Mouse (Mus musculus) midbrain, embryonic 14.5 days (tissue): ENCODE data around the gene Top1. TPM values are rescaled to one million over a fixed set of nuclear protein-coding genes. Genes with fewer than 3 reads are reported as not detected.

Experiments
- ATAC-seq: fragments of 200-750 bp; cut with Nextera tagmentation; 2 replicates; pipeline ENCODE4 v1.8.0; 2017; ENCODE audit warnings: moderate number of reproducible peaks, moderate library complexity; ENCODE audit not compliant: low FRiP score, low TSS enrichment
- DNase-seq: peaks from one replicate; pipeline ENCODE4 v3.0.0-alpha.2; 2015
- H3K27ac ChIP-seq: fragments of 300-500 bp; sonication (generic); replicated peaks from 2 replicates; pipeline ENCODE4 v1.5.1; 2014; ENCODE audit warnings: mild to moderate bottlenecking, low read depth, low read length, moderate library complexity
- H3K27me3 ChIP-seq: fragments of 300-500 bp; sonication (generic); 2 replicates; pipeline ENCODE4 v1.6.1; 2014; ENCODE audit warnings: low read length, control low read depth, mixed read lengths; ENCODE audit not compliant: control insufficient read depth, insufficient read depth
- H3K36me3 ChIP-seq: fragments of 300-500 bp; sonication (generic); 2 replicates; pipeline ENCODE4 v1.6.1; 2014; ENCODE audit warnings: low read length, control low read depth; ENCODE audit not compliant: control insufficient read depth, insufficient read depth
- H3K4me1 ChIP-seq: fragments of 300-500 bp; sonication (generic); 2 replicates; pipeline ENCODE4 v1.6.1; 2014; ENCODE audit warnings: mild to moderate bottlenecking, antibody characterized with exemption, low read length, control low read depth; ENCODE audit not compliant: control insufficient read depth, insufficient read depth
- H3K4me2 ChIP-seq: fragments of 300-500 bp; sonication (generic); 2 replicates; pipeline ENCODE4 v1.6.1; 2014; ENCODE audit warnings: mild to moderate bottlenecking, low read length, moderate library complexity
- H3K4me3 ChIP-seq: fragments of 300-500 bp; sonication (generic); replicated peaks from 2 replicates; pipeline ENCODE4 v1.5.1; 2014; ENCODE audit warnings: low read depth, low read length
- H3K9ac ChIP-seq: fragments of 300-500 bp; sonication (generic); replicated peaks from 2 replicates; pipeline ENCODE4 v1.6.1; 2014; ENCODE audit warnings: mild to moderate bottlenecking, low read length, moderate library complexity
- H3K9me3 ChIP-seq: fragments of 300-500 bp; sonication (generic); 2 replicates; pipeline ENCODE4 v1.6.1; 2016; ENCODE audit warnings: low read length, control low read depth, mixed read lengths; ENCODE audit not compliant: control insufficient read depth
- WGBS: fragments of 180-500 bp; shearing (Covaris S2); extraction: QIAGEN DNeasy Blood & Tissue Kit; methylation state at CpG from one replicate; pipeline ENCODE4 v1.1.7; 2014; 5-methylcytosine and 5-hydroxymethylcytosine counted together
- polyA plus RNA-seq: library from polyadenylated mRNA; unstranded; fragments of >200 nt; fragmentation: Nextera tagmentation; extraction: Ambion mirVana; gene quantifications from 2 replicates; pipeline ENCODE4 v1.2.1, GENCODE M21; 2014

The Top1 gene
- polyA plus RNA-seq, 1 experiment from 2014 or later = 83.2 TPM

GRCm38 (mm10) chr2:160739647-160740356, 94.1 kb downstream of the Top1 start:
- no peak for ATAC-seq
- no peak overlapping the region; the same call in 1 of the 2 replicates for H3K27ac ChIP-seq
- no peaks in the 10 kb centered on the region for H3K27me3 ChIP-seq
- peaks cover 38% of the 10 kb centered on the region for H3K36me3 ChIP-seq
- peaks cover 16% of the 10 kb centered on the region for H3K4me1 ChIP-seq
- WGBS = 46% methylated on average over 2 of the region's 2 CpGs
- H3K9ac ChIP-seq = no peak overlapping the region
- H3K4me2 ChIP-seq = no peak overlapping the region
- no peak for DNase-seq
- no peak overlapping the region for H3K4me3 ChIP-seq
- H3K9me3 ChIP-seq = no peaks in the 10 kb centered on the region

- Histone ChIP-seq H3K9me3 (no peaks in the 10 kb centered on the region), H3K4me3 (no peak overlapping the region), H3K4me1 (0 out of 2 replicates have a peak, but pooled peaks cover 13% of the 10 kb centered on the region), H3K27me3 (no peaks in the 10 kb centered on the region), H3K27ac (no peak overlapping the region; the same call in 1 of the 2 replicates), H3K36me3 (peaks cover 38% of the 10 kb centered on the region), H3K9ac (no peak overlapping the region), H3K4me2 (no peak overlapping the region)
- peak; percentile 43; the same call in 1 of the 2 replicates for ATAC-seq
- peak; percentile 11 for DNase-seq
- WGBS = 61% methylated on average over 11 of the region's 11 CpGs
These were observed 95.0 kb downstream of the Top1 start for GRCm38 (mm10) chr2:160740521-160741156.

- DNase-seq (no peak), ATAC-seq (no peak)
- H3K9ac ChIP-seq = no peak overlapping the region
- H3K27me3 ChIP-seq = no peaks in the 10 kb centered on the region
- H3K36me3 ChIP-seq = peaks cover 41% of the 10 kb centered on the region
- H3K4me1 ChIP-seq = 0 out of 2 replicates have a peak, but pooled peaks cover 13% of the 10 kb centered on the region
- H3K9me3 ChIP-seq = no peaks in the 10 kb centered on the region
- H3K27ac ChIP-seq = no peak overlapping the region
- H3K4me2 ChIP-seq = no peak overlapping the region
- 85% methylated on average over 3 of the region's 3 CpGs for WGBS
- no peak overlapping the region for H3K4me3 ChIP-seq
These were observed 95.9 kb downstream of the Top1 start for GRCm38 (mm10) chr2:160741580-160741979.

- Histone ChIP-seq H3K36me3 (peaks cover 43% of the 10 kb centered on the region), H3K27ac (no peak overlapping the region), H3K4me3 (no peak overlapping the region), H3K27me3 (no peaks in the 10 kb centered on the region), H3K9ac (no peak overlapping the region), H3K9me3 (no peaks in the 10 kb centered on the region), H3K4me1 (0 out of 2 replicates have a peak, but pooled peaks cover 13% of the 10 kb centered on the region), H3K4me2 (no peak overlapping the region)
- 82% methylated on average over 1 of the region's 1 CpGs for WGBS
- no peak for DNase-seq
- no peak for ATAC-seq
These were observed 96.5 kb downstream of the Top1 start for GRCm38 (mm10) chr2:160742161-160742609.

GRCm38 (mm10) chr2:160744040-160744822, 98.5 kb downstream of the Top1 start:
- Histone ChIP-seq H3K9ac (no peak overlapping the region), H3K27me3 (no peaks in the 10 kb centered on the region), H3K4me3 (no peak overlapping the region), H3K4me1 (0 out of 2 replicates have a peak, but pooled peaks cover 13% of the 10 kb centered on the region), H3K27ac (no peak overlapping the region), H3K4me2 (no peak overlapping the region), H3K36me3 (peaks cover 47% of the 10 kb centered on the region), H3K9me3 (no peaks in the 10 kb centered on the region)
- ATAC-seq (no peak), DNase-seq (peak; percentile 50)
- WGBS = 95% methylated on average over 7 of the region's 7 CpGs

- DNase-seq = no peak
- Histone ChIP-seq H3K4me3 (no peak overlapping the region), H3K4me2 (no peak overlapping the region), H3K9me3 (no peaks in the 10 kb centered on the region), H3K27ac (no peak overlapping the region), H3K27me3 (no peaks in the 10 kb centered on the region), H3K36me3 (peaks cover 48% of the 10 kb centered on the region), H3K4me1 (0 out of 2 replicates have a peak, but pooled peaks cover 8% of the 10 kb centered on the region), H3K9ac (no peak overlapping the region)
- no peak for ATAC-seq
- WGBS = 94% methylated on average over 5 of the region's 5 CpGs
These were observed 99.1 kb downstream of the Top1 start for GRCm38 (mm10) chr2:160744823-160745210.

GRCm38 (mm10) chr2:160745497-160745896, 99.8 kb downstream of the Top1 start:
- Histone ChIP-seq H3K9ac (no peak overlapping the region), H3K4me2 (no peak overlapping the region), H3K9me3 (no peaks in the 10 kb centered on the region), H3K36me3 (peaks cover 55% of the 10 kb centered on the region), H3K4me1 (0 out of 2 replicates have a peak, but pooled peaks cover 2% of the 10 kb centered on the region), H3K27ac (no peak overlapping the region), H3K4me3 (no peak overlapping the region), H3K27me3 (no peaks in the 10 kb centered on the region)
- ATAC-seq = no peak
- DNase-seq = no peak
- WGBS = 90% methylated on average over 1 of the region's 1 CpGs

- peaks cover 66% of the 10 kb centered on the region for H3K36me3 ChIP-seq
- over 99% methylated on average over 5 of the region's 5 CpGs for WGBS
These were observed 100.9 kb downstream of the Top1 start for GRCm38 (mm10) chr2:160746637-160747036.

More at GRCm38 (mm10) chr2:160746637-160747036, 100.9 kb downstream of the Top1 start:
- H3K9me3 ChIP-seq = no peaks in the 10 kb centered on the region
- H3K4me2 ChIP-seq = no peak overlapping the region
- DNase-seq (no peak), ATAC-seq (no peak)
- no peaks in the 10 kb centered on the region for H3K27me3 ChIP-seq
- no peak overlapping the region for H3K9ac ChIP-seq
- H3K4me3 ChIP-seq = no peak overlapping the region
- H3K27ac ChIP-seq = no peak overlapping the region
- no peaks in the 10 kb centered on the region for H3K4me1 ChIP-seq
